Mouse (Mus musculus): ENCODE measurements at regions not wholly inside any gene's neighbourhood (a gene's known extent, or its start where the extent isn't known, plus 50 kb on each side); places are given as distances from the start of the nearest gene placed in this dataset.

DNA sequence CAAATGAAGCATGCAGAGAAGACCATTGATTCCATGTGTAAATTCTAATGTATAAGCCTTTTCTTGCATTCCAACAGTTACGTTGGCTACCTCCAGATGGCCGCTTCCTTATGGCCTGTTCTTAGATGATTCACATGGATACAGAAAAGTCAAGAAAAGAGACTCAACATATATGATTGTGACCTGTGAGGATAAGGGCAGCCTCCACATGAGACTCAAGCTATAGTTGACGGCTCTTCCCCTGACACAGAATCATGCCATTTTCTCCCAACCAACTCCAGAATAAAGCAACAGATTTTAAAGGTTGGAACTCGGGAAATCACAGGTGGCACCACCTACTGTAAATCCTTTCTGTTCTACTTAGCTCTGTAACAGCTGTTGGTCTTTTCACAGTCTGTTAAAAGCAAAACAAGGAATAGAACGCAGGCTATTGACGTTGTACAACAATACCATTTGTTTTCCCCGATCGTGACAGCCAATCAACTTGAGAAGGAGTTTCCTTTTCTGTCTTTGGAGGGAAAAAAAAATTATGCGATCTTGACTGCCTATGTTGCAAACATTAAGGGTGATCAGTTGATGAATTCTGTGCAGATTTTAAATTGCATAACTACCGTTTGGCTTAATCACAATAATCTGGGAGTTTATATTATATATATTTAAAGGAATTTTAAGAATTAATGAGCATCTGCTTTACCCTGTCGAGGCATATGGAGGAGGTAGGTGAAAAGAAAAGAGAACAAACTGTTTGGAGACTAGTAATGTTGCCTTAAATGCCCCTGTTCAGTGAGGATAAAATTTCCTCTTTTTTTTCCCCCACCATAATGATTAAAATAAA lies 347.8 kb upstream of the Cadm2 start:
- H3K9ac ChIP-seq (ENCODE audit: control insufficient read depth, low read depth, low read length, poor library complexity, severe bottlenecking): no peak overlapping the region
- TF ChIP-seq MXI1 (IDR thresholded peaks at IDR 0.05; ENCODE audit: low read depth, low read length) (no peak), ZMIZ1 (IDR thresholded peaks at IDR 0.05; ENCODE audit: low read depth, low read length) (no peak), CHD1 (IDR thresholded peaks at IDR 0.05; ENCODE audit: low read depth, low read length) (no peak), CTCF (IDR thresholded peaks at IDR 0.05 in 2 of 3, conservative IDR thresholded peaks at IDR 0.05 in 1 of 3; ENCODE audit: control insufficient read depth in 1 of 3, insufficient read depth in 1 of 3, low read depth in 2 of 3, low read length in 3 of 3, poor library complexity in 1 of 3, severe bottlenecking in 1 of 3) (no peak), EP300 (IDR thresholded peaks at IDR 0.05; ENCODE audit: low read depth in 1 of 2, low read length in 2 of 2) (no peak), KAT2A (conservative IDR thresholded peaks at IDR 0.05; ENCODE audit: low read depth, low read length) (no peak), POLR2AphosphoS2 (IDR thresholded peaks at IDR 0.05; ENCODE audit: low read length) (no peak), ZKSCAN1 (IDR thresholded peaks at IDR 0.05; ENCODE audit: low read depth, low read length) (no peak), TBP (IDR thresholded peaks at IDR 0.05; ENCODE audit: low read depth, low read length) (no peak), SIN3A (IDR thresholded peaks at IDR 0.05; ENCODE audit: low read length) (no peak), POLR2AphosphoS5 (IDR thresholded peaks at IDR 0.05; ENCODE audit: borderline replicate concordance, low read depth, low read length) (no peak), MEF2A (IDR thresholded peaks at IDR 0.05; ENCODE audit: extremely low read depth, insufficient replicate concordance, low read depth, low read length, poor library complexity, severe bottlenecking) (no peak), NELFE (IDR thresholded peaks at IDR 0.05; ENCODE audit: low read depth, low read length) (no peak), TCF12 (IDR thresholded peaks at IDR 0.05; ENCODE audit: low read depth, low read length) (no peak), ETS1 (IDR thresholded peaks at IDR 0.05; ENCODE audit: low read depth, low read length) (no peak), BHLHE40 (IDR thresholded peaks at IDR 0.05; ENCODE audit: borderline replicate concordance, low read depth, low read length) (no peak)

DNA sequence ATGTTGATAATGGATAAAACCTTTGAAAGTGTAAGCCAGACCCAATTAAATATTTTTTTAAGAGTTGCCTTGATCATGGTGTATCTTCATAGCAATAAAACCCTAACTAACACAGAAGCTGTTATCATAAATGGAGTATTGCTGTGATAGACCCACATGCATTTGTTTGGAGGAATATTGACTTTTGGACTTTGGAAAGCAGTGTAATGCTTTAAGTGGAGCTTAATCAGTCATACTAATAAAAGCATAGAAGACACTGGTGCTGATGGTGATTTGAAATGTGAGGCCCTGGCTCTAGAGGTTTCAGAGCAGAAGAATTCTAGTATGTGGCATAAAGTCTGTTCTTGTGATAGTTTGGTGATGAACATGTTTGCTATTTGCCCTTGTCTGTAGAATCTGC lies 328.4 kb upstream of the Cadm2 start:
- no peak overlapping the region for H3K4me3 ChIP-seq (ENCODE audit: control insufficient read depth in 1 of 2, insufficient read depth in 1 of 2, low read depth in 2 of 2, low read length in 2 of 2)
- TF ChIP-seq NRF1 (IDR thresholded peaks at IDR 0.05; ENCODE audit: insufficient read depth, low read depth, low read length, poor library complexity, severe bottlenecking) (no peak), TBP (IDR thresholded peaks at IDR 0.05; ENCODE audit: low read depth, low read length) (no peak), E2F4 (IDR thresholded peaks at IDR 0.05; ENCODE audit: borderline replicate concordance, low read depth, low read length) (no peak), CHD2 (IDR thresholded peaks at IDR 0.05; ENCODE audit: low read length) (no peak), ZNF384 (IDR thresholded peaks at IDR 0.05; ENCODE audit: low read depth, low read length) (no peak), RAD21 (IDR thresholded peaks at IDR 0.05; ENCODE audit: low read depth, low read length) (no peak), MAX (IDR thresholded peaks at IDR 0.05; ENCODE audit: low read length) (no peak), KAT2A (conservative IDR thresholded peaks at IDR 0.05; ENCODE audit: low read depth, low read length) (no peak), CTCF (IDR thresholded peaks at IDR 0.05 in 2 of 3, conservative IDR thresholded peaks at IDR 0.05 in 1 of 3; ENCODE audit: control insufficient read depth in 1 of 3, insufficient read depth in 1 of 3, low read depth in 2 of 3, low read length in 3 of 3, poor library complexity in 1 of 3, severe bottlenecking in 1 of 3) (no peak), SMC3 (IDR thresholded peaks at IDR 0.05; ENCODE audit: low read depth, low read length) (no peak), ZKSCAN1 (IDR thresholded peaks at IDR 0.05; ENCODE audit: low read depth, low read length) (no peak), ETS1 (IDR thresholded peaks at IDR 0.05; ENCODE audit: low read depth, low read length) (no peak), NELFE (IDR thresholded peaks at IDR 0.05; ENCODE audit: low read depth, low read length) (no peak), MAFK (IDR thresholded peaks at IDR 0.05; ENCODE audit: borderline replicate concordance, low read depth, low read length) (no peak), POLR2AphosphoS2 (IDR thresholded peaks at IDR 0.05; ENCODE audit: low read length) (no peak), EP300 (IDR thresholded peaks at IDR 0.05; ENCODE audit: low read depth in 1 of 2, low read length in 2 of 2) (no peak), TAL1 (IDR thresholded peaks at IDR 0.05; ENCODE audit: low read length) (no peak), MYB (IDR thresholded peaks at IDR 0.05; ENCODE audit: low read depth, low read length) (no peak)
- H3K9me3 ChIP-seq (replicated peaks; ENCODE audit: insufficient read depth, low read length): no peaks in the 10 kb centered on the region
- no peaks in the 10 kb centered on the region for H3K4me1 ChIP-seq (ENCODE audit: control insufficient read depth in 1 of 2, insufficient read depth in 2 of 2, low read length in 2 of 2)
- no peaks in the 10 kb centered on the region for H3K27me3 ChIP-seq (ENCODE audit: control insufficient read depth in 1 of 2, insufficient read depth in 2 of 2, low read length in 2 of 2)
- H3K36me3 ChIP-seq (ENCODE audit: control insufficient read depth in 1 of 2, insufficient read depth in 2 of 2, low read length in 2 of 2): no peaks in the 10 kb centered on the region
- no peak overlapping the region for H3K9ac ChIP-seq (ENCODE audit: control insufficient read depth, low read depth, low read length, poor library complexity, severe bottlenecking)
- no peak for DNase-seq (ENCODE audit: low read depth, low spot score)
- H3K27ac ChIP-seq (ENCODE audit: control insufficient read depth, low read depth, low read length): no peak overlapping the region
- H3K79me2 ChIP-seq (ENCODE audit: control insufficient read depth, insufficient read depth, low read length, poor library complexity): no peaks in the 10 kb centered on the region

More for the DNA sequence above, 347.8 kb upstream of the Cadm2 start:
- H3K4me1 ChIP-seq (ENCODE audit: control insufficient read depth in 1 of 2, insufficient read depth in 2 of 2, low read length in 2 of 2): no peaks in the 10 kb centered on the region
- no peaks in the 10 kb centered on the region for H3K79me2 ChIP-seq (ENCODE audit: control insufficient read depth, insufficient read depth, low read length, poor library complexity)
- H3K36me3 ChIP-seq (ENCODE audit: control insufficient read depth in 1 of 2, insufficient read depth in 2 of 2, low read length in 2 of 2): no peaks in the 10 kb centered on the region
- H3K27me3 ChIP-seq (ENCODE audit: control insufficient read depth in 1 of 2, insufficient read depth in 2 of 2, low read length in 2 of 2): no peaks in the 10 kb centered on the region
- H3K27ac ChIP-seq (ENCODE audit: control insufficient read depth, low read depth, low read length): no peak overlapping the region
- H3K9me3 ChIP-seq (replicated peaks; ENCODE audit: insufficient read depth, low read length): no peaks in the 10 kb centered on the region; the same call in 1 of the 2 replicates
- DNase-seq (ENCODE audit: low read depth, low spot score): no peak
- no peak overlapping the region for H3K4me3 ChIP-seq (ENCODE audit: control insufficient read depth in 1 of 2, insufficient read depth in 1 of 2, low read depth in 2 of 2, low read length in 2 of 2)

Measured in MEL (cell line).